Mouse (Mus musculus) spleen, adult 2 months (tissue): Measurements from ENCODE around the gene Ablim1. TPM values are rescaled to one million over a fixed set of nuclear protein-coding genes. Genes with fewer than 3 reads are reported as not detected.
A peak's percentile ranks its signal among the peaks of the same experiment; 100 is the strongest.

Source experiments
- DNase-seq, 2 experiments: peaks; one replicate each; pipeline versions ENCODE4 v3.0.0 to v3.0.0-alpha.2; 2012 to 2021; ENCODE audit warnings: low spot score in 2 of 2, low read depth in 1 of 2
- H3K27ac ChIP-seq: fragments of 200-500 bp; 2 replicates; pipeline ENCODE4 v1.5.1; 2012; ENCODE audit warnings: low read length, inconsistent platforms; ENCODE audit not compliant: insufficient read depth
- H3K27me3 ChIP-seq: fragments of 200-500 bp; 2 replicates; pipeline ENCODE4 v1.6.1; 2012; ENCODE audit warnings: mild to moderate bottlenecking, moderate library complexity, low read length, inconsistent platforms; ENCODE audit not compliant: control insufficient read depth, insufficient read depth
- H3K36me3 ChIP-seq: fragments of 200-500 bp; 2 replicates; pipeline ENCODE4 v1.6.1; 2012; ENCODE audit warnings: mild to moderate bottlenecking, low read length, inconsistent platforms; ENCODE audit not compliant: control insufficient read depth, insufficient read depth
- H3K4me1 ChIP-seq: fragments of 200-500 bp; 2 replicates; pipeline ENCODE4 v1.6.1; 2011; ENCODE audit warnings: inconsistent platforms; ENCODE audit not compliant: control insufficient read depth, insufficient read depth, insufficient read length
- H3K4me3 ChIP-seq: fragments of 200-500 bp; 2 replicates; pipeline ENCODE4 v1.5.1; 2011; ENCODE audit warnings: mild to moderate bottlenecking, inconsistent platforms; ENCODE audit not compliant: insufficient read depth, insufficient read length; ENCODE audit errors: extremely low read depth
- CTCF ChIP-seq: fragments of 200-500 bp; IDR thresholded peaks from 2 replicates; pipeline ENCODE4 v1.5.1; 2011; ENCODE audit warnings: mild to moderate bottlenecking, inconsistent platforms; ENCODE audit not compliant: insufficient read depth, insufficient read length, insufficient replicate concordance; ENCODE audit errors: extremely low read depth
- POLR2A ChIP-seq: fragments of 200-500 bp; IDR thresholded peaks from 2 replicates; pipeline ENCODE4 v1.6.1; 2011; ENCODE audit warnings: low read depth, low read length, inconsistent platforms
- WGBS: fragments of 180-500 bp; shearing (Covaris S2); methylation state at CpG from one replicate; pipeline ENCODE4 v1.1.7; 2018; 5-methylcytosine and 5-hydroxymethylcytosine counted together
- polyA plus RNA-seq: library from polyadenylated mRNA; depleted of rRNA; stranded (reverse); fragments of >200 nt; gene quantifications from 2 replicates; pipeline ENCODE4 v1.2.3, GENCODE M21; 2012

Ablim1 gene
- polyA plus RNA-seq, 1 experiment, result 53.8 TPM

GRCm38 (mm10) chr19:57330309-57330708 lies 15.6 kb upstream of the Ablim1 start:
- H3K36me3 ChIP-seq, result no peaks in the 10 kb centered on the region
- H3K4me3 ChIP-seq, result no peak overlapping the region
- no peaks in the 10 kb centered on the region for H3K4me1 ChIP-seq
- 77% methylated on average over 11 of the region's 11 CpGs for WGBS
- DNase-seq, result no peak
- no peak for TF ChIP-seq POLR2A
- H3K27ac ChIP-seq, result no peak overlapping the region
- H3K27me3 ChIP-seq, result no peaks in the 10 kb centered on the region

DNA sequence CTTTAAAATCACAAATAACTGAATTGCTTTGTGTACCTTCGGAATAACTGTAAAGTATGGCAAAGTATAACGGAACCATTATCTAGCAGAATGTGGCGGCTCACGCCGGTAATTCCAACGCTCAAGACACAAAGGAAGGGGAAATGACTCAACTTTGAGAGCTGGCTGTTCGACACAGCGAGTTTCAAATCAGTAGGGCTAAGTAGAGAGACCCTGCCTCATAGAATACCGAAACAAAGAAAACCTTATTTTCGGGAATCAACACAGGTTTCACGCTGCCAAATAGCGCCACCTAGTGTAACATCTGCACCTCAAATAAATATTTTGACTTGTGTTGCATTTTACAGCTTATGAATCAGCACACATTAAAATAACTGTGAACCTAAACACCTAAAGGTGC lies 14.1 kb upstream of the Ablim1 start:
- DNase-seq, result peak; percentile 19 to 31
- no peaks in the 10 kb centered on the region for H3K27me3 ChIP-seq
- TF ChIP-seq POLR2A, result no peak
- no peak for TF ChIP-seq CTCF
- H3K4me3 ChIP-seq, result no peak overlapping the region
- no peak overlapping the region for H3K27ac ChIP-seq
- no peaks in the 10 kb centered on the region for H3K36me3 ChIP-seq
- no peaks in the 10 kb centered on the region for H3K4me1 ChIP-seq
- WGBS, result 44% methylated on average over 12 of the region's 12 CpGs

- no peaks in the 10 kb centered on the region for H3K36me3 ChIP-seq
- DNase-seq, result no peak
- TF ChIP-seq POLR2A (no peak), CTCF (no peak)
- H3K27ac ChIP-seq, result no peak overlapping the region
- no peaks in the 10 kb centered on the region for H3K4me1 ChIP-seq
- H3K27me3 ChIP-seq, result no peaks in the 10 kb centered on the region
- 92% methylated on average over 7 of the region's 7 CpGs for WGBS
- H3K4me3 ChIP-seq, result no peak overlapping the region
Measured at GRCm38 (mm10) chr19:57328269-57328668, 13.6 kb upstream of the Ablim1 start.

DNA sequence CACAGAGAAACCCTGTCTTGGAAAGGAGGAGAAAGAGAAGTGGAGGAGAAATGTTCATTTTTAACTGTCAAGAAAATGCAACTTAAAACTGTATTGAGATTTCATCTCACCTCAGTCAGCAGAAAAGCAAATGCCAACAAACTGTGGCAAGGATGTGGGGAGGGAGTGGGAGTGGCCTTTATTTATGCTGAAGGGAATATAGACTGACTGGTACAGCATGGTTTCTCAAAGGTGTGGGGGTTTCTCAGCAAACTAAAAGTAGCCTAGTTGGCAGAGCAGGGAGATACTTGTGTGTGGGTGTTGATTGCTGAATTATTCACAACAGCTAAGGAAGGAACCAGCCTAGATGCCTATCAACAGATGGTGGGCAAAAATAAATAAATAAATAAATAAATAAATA lies 13.0 kb upstream of the Ablim1 start:
- Histone ChIP-seq H3K27me3 (no peaks in the 10 kb centered on the region), H3K4me3 (no peak overlapping the region), H3K27ac (no peak overlapping the region), H3K4me1 (no peaks in the 10 kb centered on the region), H3K36me3 (no peaks in the 10 kb centered on the region)
- no peak for DNase-seq
- TF ChIP-seq POLR2A (no peak), CTCF (no peak)

DNA sequence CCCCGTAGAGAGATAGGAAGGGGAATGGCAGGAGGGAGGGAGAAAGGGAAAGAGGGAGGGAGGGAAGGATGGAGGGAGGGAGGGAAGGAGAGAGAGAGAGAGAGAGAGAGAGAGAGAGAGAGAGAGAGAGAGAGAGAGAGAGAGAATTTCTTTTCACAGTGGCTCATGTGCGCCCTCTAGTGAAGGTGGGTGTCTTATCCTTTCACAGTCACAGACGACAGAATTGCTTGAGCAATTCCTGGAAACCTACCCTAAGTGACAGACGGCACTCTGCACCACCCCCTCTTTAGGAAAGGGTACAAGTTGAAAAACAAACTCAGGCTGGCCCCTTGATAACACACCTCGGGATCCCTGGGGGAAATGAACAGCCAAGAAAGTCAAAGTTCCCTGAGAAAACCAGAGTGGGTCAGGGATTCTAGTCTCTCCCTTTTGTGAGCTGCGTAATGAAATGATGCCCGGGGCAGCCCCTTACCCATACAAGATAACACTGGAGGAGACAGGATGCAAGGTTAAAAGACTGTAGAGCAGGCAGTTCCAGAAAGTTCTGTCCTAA lies 11.1 kb upstream of the Ablim1 start:
- WGBS, result 29% methylated on average over 7 of the region's 7 CpGs
- peak in 1 of 2 experiments; percentile 54 for DNase-seq
- H3K4me3 ChIP-seq, result no peak overlapping the region
- H3K27ac ChIP-seq, result no peak overlapping the region
- no peaks in the 10 kb centered on the region for H3K27me3 ChIP-seq
- no peak for TF ChIP-seq CTCF
- TF ChIP-seq POLR2A, result no peak
- H3K36me3 ChIP-seq, result no peaks in the 10 kb centered on the region
- no peaks in the 10 kb centered on the region for H3K4me1 ChIP-seq

GRCm38 (mm10) chr19:57323087-57323486 lies 8.4 kb upstream of the Ablim1 start:
- H3K4me1 ChIP-seq, result no peaks in the 10 kb centered on the region
- TF ChIP-seq CTCF (no peak), POLR2A (no peak)
- no peak for DNase-seq
- no peaks in the 10 kb centered on the region for H3K27me3 ChIP-seq
- H3K4me3 ChIP-seq, result no peak overlapping the region
- no peaks in the 10 kb centered on the region for H3K36me3 ChIP-seq
- WGBS, result 70% methylated on average over 8 of the region's 8 CpGs
- H3K27ac ChIP-seq, result no peak overlapping the region

GRCm38 (mm10) chr19:57322491-57322890 lies 7.8 kb upstream of the Ablim1 start:
- no peak for TF ChIP-seq CTCF
- WGBS, result 83% methylated on average over 4 of the region's 4 CpGs
- no peaks in the 10 kb centered on the region for H3K4me1 ChIP-seq
- no peak overlapping the region for H3K27ac ChIP-seq
- no peaks in the 10 kb centered on the region for H3K27me3 ChIP-seq
- no peak for DNase-seq
- no peaks in the 10 kb centered on the region for H3K36me3 ChIP-seq
- H3K4me3 ChIP-seq, result no peak overlapping the region
